Mouse (Mus musculus) heart, postnatal 10 days (tissue): Measurements from ENCODE around the gene Hopx. TPM values are rescaled to one million over a fixed set of nuclear protein-coding genes. Genes with fewer than 3 reads are reported as not detected.

Experiments used
- DNase-seq, 2 experiments: peaks; one replicate each; pipeline ENCODE4 v3.0.0; 2021
- intact Hi-C: fragments of 180-260 bp; cut with DNase I; formaldehyde crosslinking; loops from one replicate; pipeline ENCODE4 v1.15.1; 2025
- total RNA-seq, 2 experiments: library from RNA; stranded (reverse); gene quantifications; 2 replicates each; pipeline ENCODE4 v1.2.3; 2021

Gene Hopx
- total RNA-seq, 2 experiments from 2014 or later, result 498 to 553 TPM

DNA sequence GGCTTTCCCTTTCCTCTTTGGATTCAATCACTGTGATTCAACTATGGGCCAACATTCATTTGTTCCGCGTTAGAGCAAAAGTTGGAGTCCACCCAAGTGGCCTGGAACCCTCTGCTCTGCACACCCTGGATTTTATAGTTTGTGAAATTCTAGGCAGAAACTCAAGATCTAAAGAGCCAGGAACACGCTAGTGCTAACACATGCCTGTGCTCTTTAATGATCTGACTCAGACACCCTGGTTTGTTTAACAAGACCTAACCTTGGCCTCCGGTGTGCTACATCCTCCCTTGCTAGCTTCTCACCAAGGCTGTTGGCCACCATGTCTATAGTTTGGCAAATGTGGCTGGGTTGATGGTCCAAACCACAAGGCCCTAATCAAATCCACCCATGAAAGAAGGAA is 34.2 kb downstream of the Hopx start:
- intact Hi-C loops, result no loop called here

DNA sequence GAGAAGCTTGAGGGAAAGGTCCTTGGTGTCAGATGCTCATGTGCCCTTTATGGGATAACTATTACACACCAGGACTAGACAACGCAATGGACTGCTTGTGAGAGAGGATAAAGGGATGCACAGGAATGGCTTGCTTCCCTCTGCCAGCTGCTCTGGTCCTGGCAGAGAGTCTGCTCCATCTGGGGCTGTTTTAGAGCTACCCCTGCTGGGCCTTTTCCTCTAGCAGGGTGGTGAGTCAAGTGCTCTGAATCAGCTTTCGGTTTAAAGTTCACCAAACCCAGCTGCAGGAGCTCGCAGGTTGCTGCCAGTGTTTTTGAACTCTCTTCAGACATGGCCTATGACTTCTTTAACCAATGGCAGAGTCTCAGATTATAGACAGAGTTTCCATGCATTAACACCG is 39.0 kb downstream of the Hopx start:
- intact Hi-C loops, result no loop called here
- no peak for DNase-seq

More for the DNA sequence above, 34.2 kb downstream of the Hopx start:
- DNase-seq, result no peak

- intact Hi-C loops, result loop anchor here (5.0 kb wide), 2 partner anchors 97 to 142 kb away; no protein-coding TSS in a partner anchor
- peak; percentile 73 to 76 for DNase-seq
These were observed 40.0 kb downstream of the Hopx start for GRCm38 (mm10) chr5:77074914-77075313.

DNA sequence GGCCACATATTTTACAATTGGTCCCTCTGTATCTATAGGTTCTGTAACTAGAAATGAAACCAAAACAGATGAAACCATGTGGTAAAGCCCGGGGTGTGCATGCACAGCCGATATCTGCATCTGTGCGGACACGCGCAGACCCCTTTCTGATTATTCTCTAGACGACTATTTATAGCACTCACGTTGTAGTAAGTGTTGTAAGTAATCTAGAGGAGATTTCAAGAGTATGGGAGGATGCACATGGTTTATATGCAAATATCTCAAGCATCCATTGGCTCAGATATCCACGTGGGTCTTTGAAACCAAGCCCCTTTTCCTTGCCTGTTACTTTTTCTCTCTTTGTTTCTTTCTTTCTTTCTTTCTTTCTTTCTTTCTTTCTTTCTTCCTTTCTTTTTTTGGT is 41.1 kb downstream of the Hopx start:
- intact Hi-C loops, result loop anchor here (5.0 kb wide), 2 partner anchors 99 to 144 kb away; no protein-coding TSS in a partner anchor
- DNase-seq, result no peak

DNA sequence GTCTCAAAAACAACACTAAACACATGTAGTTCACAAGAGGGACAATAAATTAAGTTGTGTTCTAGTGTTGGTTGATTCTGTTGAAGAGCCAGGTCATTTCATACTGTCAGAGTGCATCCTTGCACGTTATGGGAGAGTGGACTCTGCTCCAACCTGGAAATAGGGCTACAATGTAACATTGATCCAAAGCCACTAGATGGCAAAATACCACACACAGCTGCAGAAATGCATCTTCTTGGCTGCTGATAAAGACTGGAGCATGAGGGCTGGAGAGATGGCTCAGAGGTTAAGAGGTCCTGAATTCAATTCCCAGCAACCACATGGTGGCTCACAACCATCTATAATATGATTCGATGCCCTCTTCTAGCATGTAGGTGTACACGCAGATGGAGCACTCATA is 43.3 kb downstream of the Hopx start:
- intact Hi-C loops, result loop anchor here (5.0 kb wide), 2 partner anchors 101 to 146 kb away; no protein-coding TSS in a partner anchor
- no peak for DNase-seq

DNA sequence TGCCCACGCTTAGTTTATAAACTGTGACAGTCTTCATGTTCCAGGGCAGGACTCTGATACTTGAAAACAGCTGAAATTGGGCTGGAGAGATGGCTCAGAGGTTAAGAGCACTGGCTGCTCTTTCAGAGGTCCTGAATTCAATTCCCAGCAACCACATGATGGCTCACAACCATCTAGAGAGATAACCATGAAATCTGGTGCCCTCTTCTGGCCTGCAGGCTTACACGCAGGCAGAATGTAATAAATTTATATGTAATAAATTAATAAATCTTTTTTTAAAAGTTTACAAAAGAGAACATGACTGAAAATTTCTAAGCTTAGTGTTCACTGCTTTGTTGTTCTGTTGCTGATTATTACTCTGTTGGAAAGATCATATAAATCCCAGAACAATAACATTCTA is 43.9 kb downstream of the Hopx start:
- intact Hi-C loops, result loop anchor here (5.0 kb wide), 2 partner anchors 101 to 146 kb away; no protein-coding TSS in a partner anchor

DNA sequence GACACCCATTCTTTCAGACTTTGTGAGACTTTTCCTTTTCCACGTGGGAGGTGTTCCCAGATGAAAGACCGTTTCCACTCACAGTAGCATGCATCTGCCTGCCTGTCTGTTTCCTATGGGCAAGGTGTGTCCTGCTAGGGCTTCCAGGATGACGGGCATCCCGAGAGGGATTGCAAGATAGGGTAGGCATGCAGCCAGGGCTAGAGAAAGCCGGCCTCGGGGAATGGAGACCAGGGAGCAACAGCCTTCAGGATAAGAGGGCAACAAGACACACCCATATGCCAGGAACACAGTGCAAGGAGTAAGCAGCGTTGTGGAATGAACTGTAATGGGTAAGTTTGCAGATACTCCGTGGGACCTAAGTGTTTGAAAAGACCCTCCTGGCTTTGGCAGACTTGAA is 47.6 kb downstream of the Hopx start:
- intact Hi-C loops, result no loop called here

More for the DNA sequence above, 43.9 kb downstream of the Hopx start:
- no peak for DNase-seq

GRCm38 (mm10) chr5:77061372-77062038 is 53.4 kb downstream of the Hopx start:
- intact Hi-C loops, result loop anchor here (2.0 to 5.0 kb wide), 2 partner anchors 39 to 64 kb away; no protein-coding TSS in a partner anchor
- peak; percentile 67 to 80 for DNase-seq

More for the DNA sequence above, 47.6 kb downstream of the Hopx start:
- no peak for DNase-seq

DNA sequence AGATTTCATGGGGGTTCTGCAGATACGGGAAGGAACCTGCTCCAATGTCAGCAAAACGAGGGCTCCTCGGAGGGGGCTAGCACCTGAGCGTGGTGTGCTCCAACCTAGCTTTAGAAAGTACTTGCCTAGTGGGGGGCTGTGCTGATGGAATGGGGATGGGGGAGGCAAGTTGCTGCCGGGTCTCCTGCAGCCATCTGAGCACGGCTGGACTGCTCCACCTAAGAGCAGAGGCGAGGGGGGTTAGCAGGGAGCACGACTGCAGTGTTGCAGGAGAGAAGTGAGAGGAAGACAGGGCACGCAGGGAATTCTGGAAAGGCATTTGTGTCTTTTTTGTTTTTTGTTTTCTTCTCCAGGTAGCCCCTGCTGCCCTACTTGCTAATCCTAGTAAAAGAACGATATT is 54.6 kb downstream of the Hopx start:
- intact Hi-C loops, result loop anchor here (2.0 to 5.0 kb wide), 2 partner anchors 38 to 63 kb away; no protein-coding TSS in a partner anchor
- no peak for DNase-seq

- intact Hi-C loops, result no loop called here
- no peak for DNase-seq
These were observed 58.0 kb downstream of the Hopx start for GRCm38 (mm10) chr5:77056881-77057440.

GRCm38 (mm10) chr5:77052616-77053015 is 62.3 kb downstream of the Hopx start:
- intact Hi-C loops, result no loop called here
- no peak for DNase-seq

DNA sequence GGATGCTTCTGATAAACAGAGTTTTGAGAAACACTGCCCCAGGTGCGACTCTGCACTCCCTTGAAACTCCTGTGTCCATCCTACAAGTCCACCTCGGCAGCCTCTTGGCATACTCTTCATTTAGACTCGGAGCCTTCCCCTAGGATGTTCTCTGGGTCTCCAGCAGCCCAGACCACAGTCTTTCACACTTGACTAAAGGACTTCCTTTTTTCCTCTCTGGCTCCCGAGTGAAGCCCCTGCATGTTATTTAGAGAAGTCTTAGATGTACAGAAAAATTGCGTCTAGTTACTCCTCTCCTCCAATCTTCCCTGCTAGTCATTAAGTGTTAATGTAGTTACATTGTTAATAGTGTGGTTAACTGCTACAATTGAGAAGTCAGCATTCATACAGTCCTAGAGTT is 70.6 kb downstream of the Hopx start:
- intact Hi-C loops, result no loop called here
- no peak for DNase-seq

DNA sequence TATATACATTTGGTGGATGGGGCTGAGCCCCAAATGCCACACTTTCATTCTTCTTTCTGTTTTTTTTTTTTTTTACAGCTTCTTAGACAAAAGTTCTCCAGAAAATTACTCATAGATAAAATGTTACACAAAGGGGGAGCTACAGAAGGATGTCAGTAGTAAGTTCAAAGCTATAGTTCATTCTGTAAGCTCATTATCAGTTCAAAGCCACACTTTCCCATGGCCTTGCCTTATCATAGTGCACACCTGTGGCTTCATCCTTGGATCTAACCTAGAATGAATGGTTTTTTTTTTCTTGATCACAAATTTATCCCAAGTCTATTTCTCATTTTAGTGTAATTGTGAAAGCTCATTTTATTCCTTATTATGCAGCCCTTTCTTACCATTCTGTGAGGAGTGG is 75.5 kb downstream of the Hopx start:
- intact Hi-C loops, result no loop called here
- no peak for DNase-seq

GRCm38 (mm10) chr5:77038451-77038850 is 76.5 kb downstream of the Hopx start:
- no peak for DNase-seq
- intact Hi-C loops, result no loop called here

Other genes starting within 250 kb of the Hopx start
- 10 to 100 TPM; 10.1 to 14.4 TPM for gene Aasdh, start 209.6 kb downstream of the Hopx start, total RNA-seq
- gene Paics, start 163.8 kb downstream of the Hopx start, total RNA-seq, result 100 to 1,000 TPM; 166 to 168 TPM
- gene Ppat, start 163.5 kb downstream of the Hopx start, total RNA-seq, result 10 to 100 TPM; 14.6 to 15.9 TPM
- gene Srp72, start 140.4 kb downstream of the Hopx start, total RNA-seq, result 10 to 100 TPM; 74.0 to 75.6 TPM
- not detected for gene Arl9, start 111.1 kb downstream of the Hopx start, total RNA-seq
- gene Thegl, start 99.1 kb downstream of the Hopx start, total RNA-seq, result not detected
- gene Spink2, start 96.3 kb upstream of the Hopx start, total RNA-seq, result under 1 TPM in 1 of 2 experiments, not detected in 1; 0.45 TPM
- gene Rest, start 150.4 kb upstream of the Hopx start, total RNA-seq, result 10 to 100 TPM; 22.6 to 27.8 TPM
- gene Noa1, start 195.0 kb upstream of the Hopx start, total RNA-seq, result 10 to 100 TPM; 14.4 to 17.0 TPM
- 10 to 100 TPM; 33.3 to 36.2 TPM for gene Polr2b, start 195.0 kb upstream of the Hopx start, total RNA-seq